Mouse (Mus musculus) embryonic fibroblast, embryonic 13.5 days (primary cell): Measurements from ENCODE around the gene Nars2. TPM values are rescaled to one million over a fixed set of nuclear protein-coding genes. Genes with fewer than 3 reads are reported as not detected.

Source experiments
- H3K27ac ChIP-seq: 2 replicates; pipeline ENCODE4 v1.5.1; 2012; ENCODE audit warnings: low read length, control low read depth, inconsistent platforms; ENCODE audit not compliant: insufficient read depth
- H3K4me1 ChIP-seq: 2 replicates; pipeline ENCODE4 v1.6.1; 2011; ENCODE audit warnings: low read length; ENCODE audit not compliant: control insufficient read depth, insufficient read depth
- H3K4me3 ChIP-seq: 2 replicates; pipeline ENCODE4 v1.5.1; 2011; ENCODE audit warnings: mild to moderate bottlenecking, control low read depth, low read length; ENCODE audit not compliant: insufficient read depth
- CTCF ChIP-seq: IDR thresholded peaks from 2 replicates; pipeline ENCODE4 v1.5.1; 2011; ENCODE audit warnings: mild to moderate bottlenecking, control low read depth, low read length, moderate library complexity, borderline replicate concordance; ENCODE audit not compliant: insufficient read depth
- POLR2A ChIP-seq: IDR thresholded peaks from 2 replicates; pipeline ENCODE4 v1.6.1; 2011; ENCODE audit warnings: low read depth, mild to moderate bottlenecking, control low read depth, low read length, moderate library complexity
- polyA plus RNA-seq: library from polyadenylated mRNA; stranded (reverse); fragments of >200 nt; gene quantifications from 2 replicates; pipeline ENCODE4 v1.2.4, GENCODE M21; 2011; ENCODE audit warnings: low read depth; ENCODE audit not compliant: missing spikeins, insufficient read length

Nars2 gene
- polyA plus RNA-seq, 1 experiment, result 12.5 TPM

DNA sequence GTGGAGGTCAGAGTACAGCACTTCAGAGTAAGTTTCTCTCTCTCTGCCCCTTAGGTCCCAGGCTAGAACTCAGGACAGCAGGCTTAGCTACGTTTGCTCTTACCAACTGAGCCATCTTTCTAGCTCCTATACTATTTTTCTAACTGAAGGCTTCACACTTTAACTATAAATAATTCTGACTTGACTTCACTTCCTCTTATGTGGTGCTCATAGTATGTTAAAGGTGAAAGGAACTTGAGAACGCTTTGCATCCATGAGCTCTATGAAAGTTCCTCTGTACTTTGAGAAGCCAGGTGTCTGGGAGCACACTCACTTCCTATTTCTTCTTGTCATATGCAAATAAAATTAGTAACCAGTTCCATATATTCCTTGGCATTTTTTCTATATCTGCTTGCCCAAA, 109.7 kb downstream of the Nars2 start:
- TF ChIP-seq POLR2A, result no peak
- TF ChIP-seq CTCF, result no peak
- no peak overlapping the region for H3K4me3 ChIP-seq
- H3K27ac ChIP-seq, result no peak overlapping the region
- H3K4me1 ChIP-seq, result no peaks in the 10 kb centered on the region

DNA sequence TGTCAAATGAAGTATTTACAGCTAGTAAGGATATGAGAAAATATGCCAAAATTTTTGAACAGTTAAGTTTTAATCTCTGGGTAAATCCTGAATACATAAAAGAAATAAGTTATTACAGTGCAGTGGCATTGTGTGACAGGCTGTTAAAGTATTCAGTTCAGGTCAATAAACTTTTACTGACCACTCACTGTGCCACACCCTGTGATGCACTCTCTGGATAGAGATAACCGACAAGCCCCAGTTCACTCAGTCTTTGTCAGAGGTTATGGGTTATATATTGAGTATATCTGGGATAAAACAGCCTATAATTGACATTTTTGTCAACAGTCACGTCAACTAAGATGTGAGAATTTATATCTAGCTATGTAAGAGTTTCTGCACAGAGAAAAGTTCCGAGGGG, 120.2 kb downstream of the Nars2 start:
- H3K4me3 ChIP-seq, result no peak overlapping the region
- TF ChIP-seq POLR2A (no peak), CTCF (no peak)

DNA sequence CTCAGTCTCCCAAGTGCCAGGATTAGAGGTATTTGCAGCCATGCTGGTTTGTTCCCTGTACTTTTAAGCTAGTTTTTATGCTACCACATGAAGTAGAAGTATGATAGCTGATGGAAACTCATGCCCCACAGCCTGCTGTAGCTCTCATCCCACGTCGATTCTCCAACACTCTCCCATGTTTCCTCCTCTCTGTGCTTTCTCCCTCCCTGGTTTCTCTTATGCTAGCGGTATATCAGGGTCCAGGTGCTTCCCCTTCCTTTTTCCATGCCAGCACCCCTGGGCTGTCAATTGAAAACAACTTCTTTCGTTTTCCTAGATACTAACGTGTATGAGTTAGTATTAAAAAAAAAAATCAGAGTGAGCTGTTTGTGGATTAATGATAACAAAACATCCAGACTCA, 120.8 kb downstream of the Nars2 start:
- Histone ChIP-seq H3K27ac (no peak overlapping the region), H3K4me3 (no peak overlapping the region), H3K4me1 (no peaks in the 10 kb centered on the region)
- TF ChIP-seq CTCF (no peak), POLR2A (no peak)

More for the DNA sequence above, 120.2 kb downstream of the Nars2 start:
- no peaks in the 10 kb centered on the region for H3K4me1 ChIP-seq
- H3K27ac ChIP-seq, result no peak overlapping the region

DNA sequence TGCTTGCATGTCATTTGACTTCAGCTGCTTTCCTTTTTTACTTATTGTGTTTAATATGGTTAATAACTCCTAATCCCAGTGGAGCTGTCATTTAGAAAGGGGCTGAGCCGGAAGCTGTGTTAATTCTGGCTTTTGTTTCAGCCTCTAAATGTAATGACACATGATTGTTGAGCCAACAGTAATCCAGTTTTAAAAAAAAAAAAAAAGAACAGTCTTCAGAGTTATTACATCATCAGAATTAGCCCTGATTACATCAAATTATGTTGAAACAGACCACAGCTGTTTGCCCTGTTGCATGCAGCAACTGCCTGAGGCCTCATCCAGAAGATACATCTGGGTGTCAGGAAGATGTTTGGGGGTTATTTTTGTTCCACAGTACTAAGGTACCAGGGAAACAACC, 123.7 kb downstream of the Nars2 start:
- no peak overlapping the region for H3K4me3 ChIP-seq
- H3K27ac ChIP-seq, result no peak overlapping the region
- H3K4me1 ChIP-seq, result no peaks in the 10 kb centered on the region
- TF ChIP-seq POLR2A (no peak), CTCF (no peak)

DNA sequence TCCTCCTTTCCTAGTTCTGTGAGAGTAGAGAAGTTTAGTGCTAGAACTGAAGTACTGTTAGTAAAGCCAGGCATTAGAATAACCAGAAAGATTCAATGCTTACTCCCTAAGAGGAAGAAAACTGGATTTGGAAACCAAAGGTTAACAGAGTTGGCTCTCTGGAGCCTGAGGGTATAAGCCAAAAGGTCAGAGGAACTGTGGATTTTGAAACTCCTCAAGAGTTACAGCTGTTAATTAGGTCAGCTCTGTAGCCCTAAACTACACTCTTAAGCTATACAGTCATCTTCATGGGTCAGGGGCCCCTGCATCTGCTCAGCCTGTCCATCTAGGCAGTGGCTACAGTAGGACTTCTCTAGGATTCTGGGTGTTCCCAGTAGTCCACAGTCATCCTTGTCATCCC, 125.7 kb downstream of the Nars2 start:
- Histone ChIP-seq H3K4me3 (no peak overlapping the region), H3K4me1 (no peaks in the 10 kb centered on the region), H3K27ac (no peak overlapping the region)
- TF ChIP-seq CTCF (no peak), POLR2A (no peak)

DNA sequence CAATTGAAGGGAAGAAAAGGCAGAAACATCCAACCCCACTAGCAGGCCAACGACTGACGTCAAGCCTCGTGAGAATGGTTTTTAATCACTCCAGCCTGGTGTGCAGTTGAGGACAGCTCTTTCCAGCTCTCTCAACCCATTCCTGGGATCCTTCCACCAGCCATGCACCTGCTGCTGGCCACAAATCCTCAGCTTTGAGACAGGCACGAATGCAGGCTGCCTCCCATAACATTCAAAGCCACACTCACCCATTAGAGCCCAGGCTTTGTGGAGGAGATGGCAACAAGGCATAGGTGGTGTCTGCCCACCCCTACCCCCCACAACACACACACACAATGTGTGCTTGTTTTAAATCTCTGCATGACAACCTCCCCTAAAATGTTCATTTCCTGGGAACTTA, 127.4 kb downstream of the Nars2 start:
- Histone ChIP-seq H3K4me3 (no peak overlapping the region), H3K4me1 (no peaks in the 10 kb centered on the region), H3K27ac (no peak overlapping the region)
- TF ChIP-seq CTCF, result no peak
- TF ChIP-seq POLR2A, result no peak

DNA sequence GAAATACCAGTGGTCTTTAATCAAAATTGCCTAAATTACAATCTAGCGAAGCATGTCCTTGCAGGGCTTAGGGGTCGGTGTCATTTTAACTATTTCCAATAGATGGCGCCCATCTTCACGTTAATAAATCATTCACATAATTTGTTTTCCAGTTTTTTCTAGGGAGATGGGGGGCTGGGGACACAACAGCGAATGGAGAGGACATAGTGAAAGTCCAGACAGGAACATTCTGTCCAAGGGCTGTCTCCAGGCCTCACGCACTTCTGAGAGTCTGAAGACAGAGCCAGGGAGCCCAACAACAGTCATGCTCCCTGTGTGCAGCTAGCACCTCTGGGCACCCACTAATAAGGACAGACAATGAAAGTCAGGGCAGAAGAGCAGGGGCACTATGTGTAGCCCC, 127.8 kb downstream of the Nars2 start:
- no peak for TF ChIP-seq POLR2A
- TF ChIP-seq CTCF, result no peak
- Histone ChIP-seq H3K4me1 (no peaks in the 10 kb centered on the region), H3K4me3 (no peak overlapping the region), H3K27ac (no peak overlapping the region)

DNA sequence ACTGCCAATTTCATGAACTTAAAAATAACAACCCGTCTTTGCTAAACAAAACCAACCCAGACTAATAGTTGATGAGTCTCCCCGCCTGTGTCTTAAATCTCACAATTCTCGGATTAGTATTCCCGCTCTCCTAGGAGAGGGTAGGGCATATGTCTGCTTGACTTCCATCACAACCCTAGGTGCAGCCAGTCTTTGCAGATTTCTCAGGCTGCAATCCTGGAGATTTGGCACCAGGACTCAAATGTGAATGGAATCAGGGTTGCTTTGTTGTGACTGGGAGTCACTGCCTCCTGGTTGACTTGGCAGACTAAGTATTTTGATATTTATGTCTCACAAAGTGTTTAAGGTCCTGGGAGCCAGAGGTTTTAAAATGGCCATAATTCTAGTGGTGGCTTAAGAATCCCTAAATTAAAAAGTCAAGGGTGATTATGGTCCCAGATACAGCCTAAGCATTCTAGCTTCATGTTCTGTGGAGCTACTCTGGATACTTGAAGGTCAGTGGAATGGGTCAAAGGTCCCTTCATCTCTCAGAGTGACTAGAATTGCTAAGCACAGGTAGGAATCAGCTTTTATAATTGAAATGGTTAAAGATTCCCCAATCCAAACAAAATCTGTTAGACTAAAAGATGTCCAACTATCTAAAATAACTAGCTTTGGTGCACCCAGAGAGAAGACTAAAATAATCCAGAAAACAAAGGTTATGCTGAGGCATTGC, 128.5 kb downstream of the Nars2 start:
- H3K4me1 ChIP-seq, result no peaks in the 10 kb centered on the region
- H3K27ac ChIP-seq, result no peak overlapping the region
- no peak overlapping the region for H3K4me3 ChIP-seq
- TF ChIP-seq CTCF, result no peak
- no peak for TF ChIP-seq POLR2A

DNA sequence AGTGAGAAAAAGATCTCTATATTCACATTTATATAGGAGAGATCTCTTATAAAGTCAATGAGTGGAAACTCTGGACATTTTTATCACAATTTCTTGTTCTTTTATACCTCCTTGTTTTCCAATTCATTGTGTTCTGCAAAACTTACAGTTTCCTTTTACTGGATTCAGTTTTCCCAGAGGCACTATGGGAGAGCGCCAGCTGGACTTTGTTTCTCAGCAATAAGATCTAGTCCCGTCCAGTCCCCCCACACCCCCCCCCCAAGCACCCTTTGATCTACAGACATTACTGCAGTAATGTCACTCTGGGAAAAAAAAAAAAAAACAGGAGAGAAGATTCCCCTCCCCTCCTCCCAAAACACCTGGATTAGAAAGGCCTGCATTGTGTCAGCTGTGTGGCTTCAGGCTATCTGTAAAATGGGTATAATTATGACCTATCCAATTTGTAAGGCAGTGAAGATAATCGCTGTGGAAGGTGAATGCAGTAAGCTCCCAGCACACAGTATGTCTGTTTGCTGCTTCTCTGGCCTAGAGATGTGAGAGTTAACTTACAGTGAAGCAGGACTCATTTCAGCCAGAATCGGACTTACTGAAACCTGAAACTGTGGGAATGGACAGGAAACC, 129.4 kb downstream of the Nars2 start:
- Histone ChIP-seq H3K4me3 (peak overlapping the region; percentile 29; the same call in 1 of the 2 replicates), H3K4me1 (no peaks in the 10 kb centered on the region), H3K27ac (0 out of 2 replicates have a peak overlapping the region, but pooled peaks have one; percentile 6)
- TF ChIP-seq CTCF (no peak), POLR2A (no peak)

DNA sequence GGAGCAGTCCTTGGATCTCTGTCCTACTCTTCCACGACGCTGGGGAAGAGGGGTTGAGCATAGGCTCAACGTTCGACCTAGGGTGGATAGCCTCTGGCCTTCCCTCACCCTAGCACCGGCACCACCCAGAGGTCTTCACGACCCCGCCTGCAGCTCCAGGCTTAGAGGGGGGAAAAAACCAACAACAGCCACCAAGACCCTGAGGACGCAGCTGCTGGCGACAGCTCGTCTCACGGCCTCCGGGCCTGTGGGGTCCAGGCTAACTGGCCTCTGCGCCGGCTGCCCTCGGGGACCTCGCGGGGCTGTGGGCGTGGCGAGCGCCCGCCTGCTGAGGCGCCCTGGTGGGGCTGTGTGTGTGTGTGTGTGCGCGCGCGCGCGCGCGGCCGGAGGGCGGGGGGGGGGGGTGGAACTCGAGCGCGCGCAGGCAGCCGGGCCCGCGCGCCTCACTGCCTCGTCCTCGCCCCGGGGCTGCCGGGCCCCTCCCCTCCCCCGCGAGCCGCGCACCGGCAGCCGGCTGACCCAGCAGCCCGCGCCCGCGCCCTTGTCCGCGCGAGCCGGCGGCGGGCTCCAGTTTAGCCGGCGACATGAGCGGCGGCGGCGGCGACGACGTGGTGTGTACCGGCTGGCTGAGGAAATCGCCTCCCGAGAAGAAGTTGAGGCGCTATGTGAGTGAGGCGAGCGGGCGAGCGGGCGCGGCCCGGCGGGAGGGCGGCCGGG, 130.1 kb downstream of the Nars2 start, which contains the start of gene Gab2:
Gab2 (plus strand) TSS at position 345 of the 717 bp plus-strand sequence.
- peak within 1 kb of the TSS; percentile 63 for H3K4me3 ChIP-seq
- TF ChIP-seq CTCF (no peak), POLR2A (peak; percentile 49)
- H3K27ac ChIP-seq, result peak within 1 kb of the TSS; percentile 82
- no peaks in the 10 kb centered on the region for H3K4me1 ChIP-seq
